Mouse (Mus musculus): Measurements from ENCODE around the gene Arhgef10l.

Gene Arhgef10l

GRCm38 (mm10) chr4:140608228-140608720 lies 57.5 kb downstream of the Arhgef10l start:
- DNase-seq (ENCODE audit: low spot score in 2 of 2) = no peak

- DNase-seq (ENCODE audit: low spot score in 2 of 2) = no peak
Measured at GRCm38 (mm10) chr4:140606779-140607178, 59.0 kb downstream of the Arhgef10l start.

- no peak for DNase-seq (ENCODE audit: low spot score in 2 of 2)
Measured at GRCm38 (mm10) chr4:140606197-140606596, 59.6 kb downstream of the Arhgef10l start.

- DNase-seq (ENCODE audit: low spot score in 2 of 2) = no peak
Measured at GRCm38 (mm10) chr4:140605790-140606189, 60.0 kb downstream of the Arhgef10l start.

- DNase-seq (ENCODE audit: low spot score in 2 of 2) = no peak
Measured at GRCm38 (mm10) chr4:140605247-140605646, 60.6 kb downstream of the Arhgef10l start.

GRCm38 (mm10) chr4:140604541-140604940 lies 61.3 kb downstream of the Arhgef10l start:
- DNase-seq (ENCODE audit: low spot score in 2 of 2) = no peak

GRCm38 (mm10) chr4:140602022-140602421 lies 63.8 kb downstream of the Arhgef10l start:
- DNase-seq (ENCODE audit: low spot score in 2 of 2) = no peak

- DNase-seq (ENCODE audit: low spot score in 2 of 2) = no peak
Measured at GRCm38 (mm10) chr4:140601153-140601552, 64.7 kb downstream of the Arhgef10l start.

- no peak for DNase-seq (ENCODE audit: low spot score in 2 of 2)
Measured at GRCm38 (mm10) chr4:140598846-140599245, 67.0 kb downstream of the Arhgef10l start.

- no peak for DNase-seq (ENCODE audit: low spot score in 2 of 2)
Measured at GRCm38 (mm10) chr4:140597928-140598327, 67.9 kb downstream of the Arhgef10l start.

- DNase-seq (ENCODE audit: low spot score in 2 of 2) = no peak
Measured at GRCm38 (mm10) chr4:140597378-140597777, 68.4 kb downstream of the Arhgef10l start.

GRCm38 (mm10) chr4:140593771-140594505 lies 71.9 kb downstream of the Arhgef10l start:
- no peak for DNase-seq (ENCODE audit: low spot score in 2 of 2)

- DNase-seq (ENCODE audit: low spot score in 2 of 2) = no peak
Measured at GRCm38 (mm10) chr4:140592990-140593770, 72.6 kb downstream of the Arhgef10l start.

- DNase-seq (ENCODE audit: low spot score in 2 of 2) = peak; percentile 69 to 77
Measured at GRCm38 (mm10) chr4:140592217-140592759, 73.5 kb downstream of the Arhgef10l start.

GRCm38 (mm10) chr4:140586478-140586877 lies 79.3 kb downstream of the Arhgef10l start:
- no peak for DNase-seq (ENCODE audit: low spot score in 2 of 2)

- DNase-seq (ENCODE audit: low spot score in 2 of 2) = no peak
Measured at GRCm38 (mm10) chr4:140584240-140584639, 81.6 kb downstream of the Arhgef10l start.

- no peak for DNase-seq (ENCODE audit: low spot score in 2 of 2)
Measured at GRCm38 (mm10) chr4:140582390-140583088, 83.3 kb downstream of the Arhgef10l start.

GRCm38 (mm10) chr4:140581730-140582389 lies 84.0 kb downstream of the Arhgef10l start:
- peak in 1 of 2 experiments; percentile 31 for DNase-seq (ENCODE audit: low spot score in 2 of 2)

GRCm38 (mm10) chr4:140581341-140581729 lies 84.5 kb downstream of the Arhgef10l start:
- no peak for DNase-seq (ENCODE audit: low spot score in 2 of 2)

- no peak for DNase-seq (ENCODE audit: low spot score in 2 of 2)
Measured at GRCm38 (mm10) chr4:140580866-140581265, 84.9 kb downstream of the Arhgef10l start.

- no peak for DNase-seq (ENCODE audit: low spot score in 2 of 2)
Measured at GRCm38 (mm10) chr4:140579576-140579975, 86.2 kb downstream of the Arhgef10l start.

All from urinary bladder, postnatal 36 days (tissue).